Mouse (Mus musculus) neural tube, embryonic 10.5 days (tissue): Measurements from ENCODE around the gene Gm10273.

Source experiments
- DNase-seq: peaks from one replicate; pipeline ENCODE4 v3.0.0-alpha.2; 2017; ENCODE audit warnings: low spot score; ENCODE audit errors: extremely low spot score

The Gm10273 gene

DNA sequence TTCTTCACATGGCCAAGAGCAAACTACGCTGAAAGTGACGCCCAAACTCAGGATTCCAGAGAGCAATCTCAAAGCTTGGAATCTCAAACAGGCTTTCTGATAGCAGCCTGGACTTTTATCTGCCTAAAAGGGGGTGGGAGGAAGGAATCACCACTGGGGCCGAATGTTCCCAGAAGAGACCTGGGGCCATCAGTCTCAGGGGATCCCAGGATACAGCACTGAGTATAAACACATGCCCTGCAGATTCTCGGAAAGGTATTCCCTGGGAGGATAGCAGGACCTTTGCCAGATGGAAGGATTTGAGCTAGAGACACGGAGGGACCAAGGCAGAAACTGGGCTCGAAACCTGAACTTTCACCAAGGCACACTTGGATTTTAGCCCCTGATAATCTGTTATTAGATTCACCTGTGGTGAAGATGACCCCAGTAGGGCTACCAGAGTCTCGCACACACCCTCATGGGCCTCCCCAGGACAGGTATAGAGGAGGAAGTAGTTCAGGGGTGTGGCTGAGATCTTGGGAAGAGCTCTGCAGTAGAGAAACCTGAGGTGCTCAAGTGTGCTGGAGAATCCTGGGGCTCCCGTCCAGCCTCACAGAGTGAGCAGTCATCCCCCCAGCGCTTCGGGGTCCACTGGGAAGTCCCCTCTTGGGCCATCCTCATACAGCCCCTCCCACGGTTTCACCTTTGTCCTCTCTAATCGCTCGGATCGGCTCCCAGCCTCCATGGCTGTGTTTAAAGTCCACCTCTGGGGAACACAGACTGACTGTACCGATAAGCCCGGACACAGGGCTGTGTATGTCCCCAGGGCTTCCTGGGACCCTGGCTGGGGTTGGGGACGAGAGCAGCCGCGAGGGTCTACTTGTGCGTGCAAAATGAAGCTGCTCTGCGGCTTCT, 7.7 kb downstream of the Gm10273 start, which contains the start of gene Pla2g12b:
Gene Pla2g12b, plus strand, starts transcription at position 762 of the 894 bp plus-strand sequence.
- no peak for DNase-seq

DNA sequence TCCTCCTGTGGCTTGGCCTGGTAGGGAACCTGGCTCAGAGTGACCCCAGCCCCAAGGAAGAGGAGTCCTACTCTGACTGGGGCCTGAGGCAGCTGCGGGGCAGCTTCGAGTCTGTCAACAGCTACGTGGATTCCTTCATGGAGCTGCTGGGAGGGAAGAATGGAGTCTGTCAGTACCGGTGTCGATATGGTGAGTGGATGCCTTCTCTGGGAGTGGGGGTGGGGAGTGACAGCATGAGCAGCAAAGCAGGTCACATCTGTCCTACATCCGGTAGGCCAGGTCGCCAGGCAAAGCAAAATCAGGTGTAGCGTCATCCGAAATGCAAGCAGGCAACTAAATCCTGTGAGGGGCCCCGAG, 8.3 kb downstream of the Gm10273 start:
- DNase-seq = no peak

DNA sequence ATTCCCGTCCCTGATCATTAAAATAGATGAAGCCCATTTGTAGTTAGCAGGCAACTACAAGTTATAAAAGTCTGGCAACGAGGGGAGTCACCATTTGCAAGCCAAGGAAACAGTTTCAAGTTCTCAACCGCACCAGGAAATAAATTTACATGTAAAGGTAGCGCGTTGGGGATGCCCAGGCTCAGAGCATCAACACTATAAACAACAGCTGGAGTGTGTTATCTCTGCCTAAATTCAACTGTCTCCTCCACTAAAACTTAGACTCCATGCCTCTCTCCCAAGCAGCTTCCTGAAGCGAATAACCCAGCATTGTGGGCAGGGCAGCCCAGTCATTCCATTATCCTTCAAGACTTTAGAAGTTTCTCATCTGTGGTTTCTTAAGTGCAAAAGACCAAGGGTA, 13.1 kb downstream of the Gm10273 start:
- DNase-seq = no peak

DNA sequence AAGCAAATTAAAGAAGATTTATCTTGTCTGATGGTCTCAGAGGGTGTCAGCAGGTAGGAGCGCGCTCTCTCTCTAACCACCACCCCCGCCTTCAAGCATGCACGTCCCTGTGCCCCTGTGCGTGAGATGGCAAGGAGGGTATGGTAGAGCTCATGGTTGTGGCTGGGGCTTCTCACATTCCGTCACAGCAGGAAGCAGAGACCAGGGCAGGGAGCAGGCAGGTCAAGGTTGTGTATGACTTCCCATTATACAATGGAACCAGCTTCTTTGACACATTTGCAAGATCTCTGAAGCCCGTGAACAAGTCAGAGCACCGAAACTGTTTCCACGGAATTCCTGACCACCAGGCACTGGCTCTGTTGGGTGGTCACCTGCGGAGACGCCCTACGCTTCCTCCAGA, 14.8 kb downstream of the Gm10273 start:
- no peak for DNase-seq

DNA sequence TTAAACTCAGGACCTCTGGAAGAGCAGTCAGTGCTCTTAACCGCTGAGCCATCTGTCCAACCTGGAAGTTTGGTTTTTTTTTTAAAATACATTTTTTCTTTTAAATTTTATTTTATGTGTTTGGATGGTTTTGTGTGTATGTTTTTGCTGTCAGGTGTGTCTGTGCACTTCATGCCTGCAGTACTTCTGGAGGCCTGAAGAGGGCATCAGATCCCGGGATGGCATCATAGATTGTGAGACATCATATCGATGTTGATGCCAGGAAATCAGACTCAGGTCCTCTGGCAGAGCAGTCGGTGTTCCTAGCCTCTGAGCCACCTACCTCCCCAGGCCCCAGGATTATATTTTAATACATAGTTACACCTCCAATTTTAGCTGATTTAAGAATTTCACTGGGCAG, 18.3 kb downstream of the Gm10273 start:
- no peak for DNase-seq

DNA sequence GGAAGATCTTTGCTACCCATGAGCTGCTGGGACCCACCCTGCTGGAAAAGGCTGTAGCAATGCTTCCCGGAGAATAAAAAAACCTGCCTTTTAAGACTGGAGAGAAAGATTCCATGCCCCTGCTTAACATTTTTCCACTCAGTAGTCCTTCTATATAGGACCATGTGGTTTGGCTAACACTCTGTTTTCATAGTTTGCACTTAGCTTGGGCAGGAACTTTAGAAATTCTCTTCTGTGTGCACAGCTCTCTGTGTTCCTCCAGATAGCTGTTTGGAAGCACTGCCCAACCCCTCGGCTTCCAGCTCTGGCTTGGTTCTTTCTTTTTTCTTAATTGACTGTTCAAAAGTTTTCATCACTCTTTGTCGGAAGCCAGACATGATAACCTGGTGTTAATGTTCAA, 21.2 kb downstream of the Gm10273 start:
- no peak for DNase-seq

DNA sequence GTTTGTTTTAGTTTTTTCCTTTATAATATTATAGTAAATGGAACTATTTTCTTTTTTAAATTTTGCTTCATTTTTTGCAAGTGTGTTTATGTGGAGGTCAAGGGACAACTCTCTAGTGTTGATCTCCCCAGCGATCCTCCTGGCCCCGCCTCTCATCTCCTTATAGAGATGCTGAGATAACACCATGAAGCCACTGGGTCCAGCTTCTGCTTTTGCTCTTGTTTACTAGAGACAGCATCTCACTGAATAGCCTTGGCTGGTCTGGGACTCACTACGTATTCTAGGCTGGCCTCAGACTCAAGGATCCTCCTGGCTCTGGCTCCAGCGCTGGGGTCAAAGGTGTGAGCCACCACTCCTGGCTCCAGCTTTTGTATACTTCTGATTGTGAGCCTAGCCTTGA, 24.1 kb downstream of the Gm10273 start:
- DNase-seq = no peak

DNA sequence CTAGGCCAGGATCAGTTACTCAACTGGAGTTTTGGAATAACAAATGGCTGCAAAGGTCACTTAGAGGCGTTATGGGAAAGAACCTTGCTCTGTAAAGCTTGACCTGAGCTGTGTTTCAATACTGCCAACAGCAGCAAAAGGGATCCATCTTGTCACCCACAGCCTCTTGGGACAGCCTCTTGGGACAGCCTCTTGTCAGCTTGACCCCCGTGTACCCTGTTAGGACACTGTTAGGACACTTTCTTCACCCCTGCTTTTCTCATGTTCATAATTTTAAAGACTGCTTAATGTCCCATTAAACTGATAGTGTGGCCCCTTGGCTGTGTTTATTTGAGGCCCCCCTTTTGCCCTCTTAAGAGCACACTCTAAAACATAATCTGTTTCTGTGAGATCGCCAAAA, 29.0 kb downstream of the Gm10273 start:
- DNase-seq = no peak

DNA sequence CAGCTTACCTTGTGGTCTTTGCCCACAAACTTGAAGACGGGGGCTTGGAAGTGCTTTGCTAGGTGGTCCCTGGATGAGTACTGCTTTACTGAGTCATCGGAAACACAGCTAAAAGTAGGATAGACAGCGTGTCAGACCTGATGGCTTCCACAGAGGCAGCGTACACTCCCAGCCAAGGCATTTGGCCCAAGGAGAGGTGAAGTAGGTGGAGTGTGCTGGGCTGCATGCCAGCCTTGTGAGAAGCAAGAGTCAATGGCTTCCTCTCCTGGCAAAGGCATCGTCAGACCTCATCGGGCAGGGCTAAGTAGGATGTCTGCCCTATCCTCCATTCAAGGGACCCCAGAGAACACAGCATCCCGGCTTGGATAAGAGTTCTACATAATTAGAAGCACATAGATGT, 29.9 kb downstream of the Gm10273 start:
- no peak for DNase-seq

DNA sequence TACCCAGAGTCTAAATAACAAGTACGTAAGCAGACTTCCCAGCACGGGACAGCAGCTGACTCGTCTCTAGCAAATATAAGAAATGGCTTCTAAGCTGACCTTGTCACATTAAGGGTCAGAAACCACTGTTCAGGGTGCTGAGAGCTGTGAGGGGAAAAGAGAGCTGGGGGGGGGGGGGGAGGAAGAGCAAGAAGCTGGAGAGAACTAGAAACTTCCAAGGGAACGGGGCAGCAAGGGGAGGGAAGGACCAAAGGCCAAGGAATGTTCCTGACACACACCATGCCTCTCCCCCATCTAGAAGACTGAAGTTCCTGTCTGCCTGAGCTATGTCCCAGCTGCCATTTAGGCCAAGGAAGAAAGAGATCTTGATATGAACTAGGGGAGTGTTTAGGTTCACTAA, 30.9 kb downstream of the Gm10273 start:
- no peak for DNase-seq

DNA sequence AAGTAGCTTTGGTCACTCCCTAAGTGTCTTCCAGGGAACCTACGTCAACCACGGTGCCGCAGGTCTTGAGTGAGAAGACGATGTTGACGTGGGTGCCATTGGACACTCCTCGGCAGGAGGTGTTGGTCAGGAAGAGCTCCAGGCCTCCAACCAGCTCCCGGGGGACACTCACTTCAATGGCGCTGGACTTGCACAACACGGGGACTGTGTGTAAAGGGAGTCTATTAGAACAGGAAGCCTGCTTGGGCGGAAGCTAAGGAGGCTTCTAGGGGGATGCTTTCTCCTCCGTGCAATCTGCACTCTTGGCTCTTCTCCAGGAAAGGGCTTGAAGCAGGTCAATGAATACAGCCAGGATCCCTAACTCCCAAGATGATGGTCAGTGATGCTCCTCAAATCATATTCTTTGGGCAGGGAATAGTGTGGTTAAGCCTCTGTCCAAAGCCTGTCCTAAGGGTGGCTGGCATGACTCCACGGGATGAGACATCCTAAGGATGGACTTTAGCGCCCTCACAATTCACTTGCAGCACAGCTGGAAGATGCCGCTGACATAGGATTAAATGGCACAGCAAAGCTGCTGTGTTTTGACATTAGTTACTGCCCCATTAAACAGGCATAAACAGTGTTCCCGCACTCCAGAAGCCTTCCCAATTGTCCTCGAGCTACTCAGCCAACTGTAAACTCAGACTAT, 34.2 kb downstream of the Gm10273 start:
- no peak for DNase-seq

DNA sequence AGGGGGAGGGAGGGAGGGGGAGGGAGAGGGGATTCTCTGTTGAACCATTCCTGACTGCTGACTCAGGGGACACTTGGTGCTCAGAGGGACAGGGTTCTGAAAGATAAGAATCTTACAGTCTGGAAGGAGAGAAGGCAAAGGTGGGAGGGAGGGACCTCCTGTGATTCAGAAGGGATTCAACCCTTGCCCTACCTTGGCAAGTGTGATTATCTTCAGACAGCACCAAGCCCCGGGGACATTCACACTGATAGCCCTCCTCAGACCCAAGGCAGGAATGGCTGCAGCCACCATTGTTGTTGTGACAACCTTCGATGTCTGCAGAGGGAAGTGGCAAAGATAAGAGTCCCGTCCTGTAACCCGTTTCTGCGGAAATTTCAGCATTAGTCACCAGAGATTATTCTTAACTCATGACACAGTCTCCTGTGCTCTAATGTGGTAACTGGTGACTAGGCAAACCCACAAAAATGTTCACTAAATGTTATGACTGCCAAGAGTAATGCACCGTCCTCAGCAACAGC, 35.3 kb downstream of the Gm10273 start:
- no peak for DNase-seq

DNA sequence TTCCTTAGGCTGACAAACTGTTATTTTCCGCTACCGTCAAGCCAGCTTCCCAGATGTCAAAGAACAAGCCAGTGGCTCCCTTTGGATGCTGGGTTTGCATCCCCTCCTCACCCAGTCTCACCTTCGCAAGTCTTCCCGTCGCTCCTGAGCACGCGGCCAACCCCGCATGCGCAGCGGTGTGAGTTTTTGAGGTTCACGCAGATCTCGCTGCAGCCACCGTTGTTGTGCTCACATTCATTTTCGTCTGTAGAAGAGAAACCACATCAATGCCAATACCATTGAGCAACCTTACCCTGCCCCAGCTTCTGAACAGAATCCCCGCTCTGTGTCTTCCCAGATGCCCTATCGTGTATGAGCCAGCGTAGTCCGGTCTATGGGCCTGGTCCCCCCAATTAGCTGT, 40.3 kb downstream of the Gm10273 start:
- no peak for DNase-seq

DNA sequence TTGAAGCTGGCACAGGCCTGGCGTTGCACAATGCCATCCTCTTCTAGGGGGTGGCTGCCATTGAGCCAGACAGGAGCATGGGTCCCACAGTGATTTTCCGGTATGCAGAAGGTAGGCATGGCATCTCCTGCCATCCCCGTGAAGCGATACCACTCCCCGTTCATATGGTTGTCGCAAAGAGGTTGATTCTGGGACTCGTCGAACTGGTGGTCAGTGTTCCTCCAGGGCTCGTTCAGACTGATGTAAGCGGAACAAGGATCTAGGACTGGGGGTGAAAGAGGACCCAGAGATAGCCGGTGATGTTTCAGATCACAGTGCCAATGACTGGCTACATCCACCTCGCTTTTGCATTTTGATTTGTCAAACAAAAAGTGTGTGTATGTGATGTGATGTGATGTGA, 43.2 kb downstream of the Gm10273 start:
- DNase-seq = no peak

DNA sequence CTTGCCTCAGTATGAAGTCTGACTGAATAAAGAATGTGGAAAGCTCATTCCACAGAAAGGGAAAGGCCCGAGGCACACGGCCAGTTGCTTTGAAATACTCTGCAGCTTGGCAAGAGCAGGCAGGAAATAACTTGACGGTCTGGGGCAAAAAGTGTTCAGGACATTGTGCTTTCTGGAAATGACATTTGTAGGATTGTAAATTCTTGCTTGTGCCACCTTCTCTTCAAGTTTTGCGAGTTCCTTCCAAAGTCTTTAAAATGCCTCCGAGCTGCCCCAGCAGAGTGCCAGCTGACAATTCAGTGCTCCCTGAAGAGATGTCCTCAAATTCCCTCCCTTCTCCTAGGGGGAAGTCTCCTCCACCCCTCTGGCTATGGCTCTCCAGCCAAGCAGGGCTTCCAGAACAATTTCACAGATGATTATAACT, 44.1 kb downstream of the Gm10273 start:
- no peak for DNase-seq

DNA sequence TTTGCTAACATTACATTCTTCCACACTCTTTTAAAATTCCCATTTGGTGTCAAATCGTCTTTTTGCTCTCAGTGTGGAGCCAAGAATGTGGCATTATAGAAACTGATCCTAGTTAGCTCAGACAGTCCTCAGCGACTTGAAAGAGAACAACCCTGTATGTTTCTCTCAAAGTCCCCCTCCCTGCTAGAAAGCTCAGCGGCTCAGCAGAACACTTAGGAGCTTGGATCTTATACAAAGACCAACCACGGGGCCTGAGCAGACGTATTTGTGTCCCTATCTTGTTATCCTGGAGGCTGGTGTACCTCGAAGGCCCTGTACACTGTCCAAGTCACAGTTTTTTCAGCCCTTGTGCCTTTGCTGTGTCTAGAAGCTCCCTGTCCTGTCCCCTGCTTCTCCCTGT, 44.7 kb downstream of the Gm10273 start:
- DNase-seq = no peak

DNA sequence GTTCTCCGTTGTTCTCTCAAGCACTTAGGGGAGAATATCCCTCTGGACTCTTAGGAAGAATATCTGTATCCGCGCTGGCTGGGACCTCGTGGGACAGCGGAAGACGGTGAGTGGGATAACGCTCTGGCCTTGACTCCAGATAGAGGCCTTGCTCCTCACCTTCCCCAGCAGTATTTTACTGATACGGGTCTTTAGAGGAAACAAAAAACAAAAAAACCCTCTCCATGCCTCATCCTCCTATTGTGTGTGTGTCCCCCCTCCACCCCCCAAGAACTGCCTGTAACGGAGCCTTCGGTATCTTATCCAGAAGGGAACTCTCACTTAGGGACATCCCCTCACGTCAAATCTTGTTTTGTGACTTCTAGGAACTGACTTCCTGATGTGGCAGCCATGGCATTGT, 46.3 kb downstream of the Gm10273 start, which contains the start of gene Oit3:
Gene Oit3, minus strand, starts transcription at position 44 of the 400 bp plus-strand sequence.
- DNase-seq = no peak

DNA sequence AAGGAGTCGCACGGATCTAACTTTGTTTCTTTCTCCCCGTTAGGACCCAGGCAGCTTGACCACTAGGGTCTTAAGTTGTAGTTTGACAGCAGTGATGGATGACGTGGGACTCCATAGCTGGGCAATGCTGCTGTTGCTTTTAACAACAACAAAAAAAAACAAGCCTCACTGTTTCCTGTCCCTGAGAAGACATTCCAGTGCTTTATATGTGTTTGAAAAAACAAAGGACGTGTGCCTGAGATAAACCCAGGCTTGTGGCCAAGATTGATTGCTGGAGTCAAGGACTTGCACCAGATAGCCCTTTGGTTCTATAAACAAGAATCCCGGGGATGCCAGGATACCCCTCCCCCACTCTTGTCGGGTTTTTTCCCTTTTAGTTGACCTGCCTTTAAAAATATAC, 47.8 kb downstream of the Gm10273 start:
- peak; percentile 34 for DNase-seq

DNA sequence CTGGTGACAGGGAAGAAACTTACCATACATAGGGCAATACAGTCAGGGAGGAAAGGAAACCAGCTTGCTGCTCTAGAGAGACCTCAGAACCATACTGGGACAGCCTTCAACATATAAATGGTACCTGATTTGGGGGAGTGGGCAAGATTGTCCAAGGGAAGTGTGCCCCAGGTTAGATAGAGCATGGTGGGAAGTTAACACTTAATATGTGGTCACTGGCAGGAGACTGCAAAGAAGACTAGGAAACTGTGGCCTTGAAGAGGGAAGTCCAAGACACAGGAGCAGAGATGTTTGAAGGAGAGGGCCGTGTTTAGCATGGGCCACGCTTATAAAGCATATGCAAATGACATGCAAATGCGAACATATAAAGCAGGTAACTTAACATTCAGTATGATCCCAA, 48.7 kb downstream of the Gm10273 start:
- no peak for DNase-seq

DNA sequence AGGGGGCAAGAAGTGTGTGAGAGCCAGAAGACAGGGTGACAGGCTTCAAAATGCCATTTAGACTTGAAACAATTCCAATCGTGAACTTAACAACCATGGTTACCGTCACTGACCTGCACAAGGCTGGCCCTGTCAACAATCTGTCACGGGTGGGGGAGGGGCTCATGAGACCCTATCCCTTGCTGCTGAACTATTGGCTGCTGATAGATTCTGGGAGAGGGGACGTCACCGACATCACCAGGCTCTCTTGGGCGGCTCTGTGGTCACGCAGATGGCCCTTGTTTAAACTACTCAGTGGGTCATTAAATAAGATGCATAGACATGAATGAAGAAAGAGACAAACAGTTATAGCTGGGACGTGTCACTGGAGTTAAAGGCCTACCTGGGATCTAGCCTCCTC, 49.2 kb downstream of the Gm10273 start:
- DNase-seq = no peak
